Mouse (Mus musculus) hindbrain, embryonic 11.5 days (tissue): ENCODE measurements around the gene Lmo7. TPM values are rescaled to one million over a fixed set of nuclear protein-coding genes. Genes with fewer than 3 reads are reported as not detected.

ENCODE experiments used
- ATAC-seq: fragments of 200-750 bp; cut with Nextera tagmentation; 2 replicates; pipeline ENCODE4 v1.8.0; 2017; ENCODE audit warnings: mild to moderate bottlenecking, moderate TSS enrichment, moderate library complexity; ENCODE audit not compliant: low FRiP score
- DNase-seq: peaks from one replicate; pipeline ENCODE4 v3.0.0-alpha.2; 2015; ENCODE audit warnings: low spot score
- H3K27ac ChIP-seq: fragments of 300-500 bp; sonication (generic); 2 replicates; pipeline ENCODE4 v1.5.1; 2014; ENCODE audit warnings: mild to moderate bottlenecking, low read depth, low read length
- H3K27me3 ChIP-seq: fragments of 300-500 bp; sonication (generic); 2 replicates; pipeline ENCODE4 v1.6.1; 2014; ENCODE audit warnings: mild to moderate bottlenecking, low read length, moderate library complexity, mixed read lengths; ENCODE audit not compliant: control insufficient read depth, insufficient read depth
- H3K36me3 ChIP-seq: fragments of 300-500 bp; sonication (generic); 2 replicates; pipeline ENCODE4 v1.6.1; 2014; ENCODE audit warnings: mild to moderate bottlenecking, low read length, moderate library complexity, mixed read lengths; ENCODE audit not compliant: control insufficient read depth, insufficient read depth
- H3K4me1 ChIP-seq: fragments of 300-500 bp; sonication (generic); replicated peaks from 2 replicates; pipeline ENCODE4 v1.6.1; 2014; ENCODE audit warnings: low read length, mixed read lengths; ENCODE audit not compliant: control insufficient read depth, insufficient read depth
- H3K4me2 ChIP-seq: fragments of 300-500 bp; sonication (generic); replicated peaks from 2 replicates; pipeline ENCODE4 v1.6.1; 2014; ENCODE audit warnings: mild to moderate bottlenecking, low read depth, low read length
- H3K4me3 ChIP-seq: fragments of 300-500 bp; sonication (generic); 2 replicates; pipeline ENCODE4 v1.5.1; 2014; ENCODE audit warnings: low read depth, low read length
- H3K9ac ChIP-seq: fragments of 300-500 bp; sonication (generic); 2 replicates; pipeline ENCODE4 v1.6.1; 2014; ENCODE audit warnings: low read depth, low read length
- H3K9me3 ChIP-seq: fragments of 300-500 bp; sonication (generic); 2 replicates; pipeline ENCODE4 v1.6.1; 2016; ENCODE audit warnings: low read length; ENCODE audit not compliant: control insufficient read depth
- WGBS: fragments of 180-500 bp; shearing (Covaris S2); extraction: QIAGEN DNeasy Blood & Tissue Kit; methylation state at CpG from one replicate; pipeline ENCODE4 v1.1.7; 2014; 5-methylcytosine and 5-hydroxymethylcytosine counted together
- polyA plus RNA-seq: library from polyadenylated mRNA; unstranded; fragments of >200 nt; fragmentation: Nextera tagmentation; extraction: Ambion mirVana; gene quantifications from 2 replicates; pipeline ENCODE4 v1.2.1, GENCODE M21; 2014

The Lmo7 gene
- polyA plus RNA-seq, 1 experiment from 2014 or later = 3.3 TPM

GRCm38 (mm10) chr14:101804562-101805327, 75.0 kb downstream of the Lmo7 start:
- DNase-seq (peak; percentile 7), ATAC-seq (peak; percentile 38; the same call in 1 of the 2 replicates)
- Histone ChIP-seq H3K27ac (no peak overlapping the region), H3K36me3 (no peaks in the 10 kb centered on the region), H3K4me3 (no peak overlapping the region), H3K27me3 (no peaks in the 10 kb centered on the region), H3K4me1 (0 out of 2 replicates have a peak, but pooled peaks cover 2% of the 10 kb centered on the region), H3K9ac (no peak overlapping the region), H3K9me3 (no peaks in the 10 kb centered on the region), H3K4me2 (no peak overlapping the region)
- WGBS = 72% methylated on average over 4 of the region's 4 CpGs

GRCm38 (mm10) chr14:101805328-101805697, 75.6 kb downstream of the Lmo7 start:
- DNase-seq = no peak
- H3K27ac ChIP-seq = no peak overlapping the region
- ATAC-seq = peak; percentile 63; the same call in 1 of the 2 replicates
- no peak overlapping the region for H3K9ac ChIP-seq
- no peak overlapping the region for H3K4me2 ChIP-seq
- H3K4me1 ChIP-seq = 0 out of 2 replicates have a peak, but pooled peaks cover 2% of the 10 kb centered on the region
- H3K9me3 ChIP-seq = no peaks in the 10 kb centered on the region
- H3K4me3 ChIP-seq = no peak overlapping the region
- H3K27me3 ChIP-seq = no peaks in the 10 kb centered on the region
- WGBS = 59% methylated on average over 7 of the region's 7 CpGs
- H3K36me3 ChIP-seq = no peaks in the 10 kb centered on the region

- Histone ChIP-seq H3K4me1 (0 out of 2 replicates have a peak, but pooled peaks cover 2% of the 10 kb centered on the region), H3K27ac (0 out of 2 replicates have a peak overlapping the region, but pooled peaks have one; percentile 30), H3K4me3 (no peak overlapping the region), H3K27me3 (no peaks in the 10 kb centered on the region), H3K4me2 (no peak overlapping the region), H3K9me3 (no peaks in the 10 kb centered on the region), H3K9ac (no peak overlapping the region), H3K36me3 (no peaks in the 10 kb centered on the region)
- DNase-seq (no peak), ATAC-seq (no peak)
- 58% methylated on average over 5 of the region's 5 CpGs for WGBS
These were observed 76.3 kb downstream of the Lmo7 start for GRCm38 (mm10) chr14:101806058-101806457.

GRCm38 (mm10) chr14:101806607-101807006, 76.8 kb downstream of the Lmo7 start:
- no peak overlapping the region for H3K9ac ChIP-seq
- no peaks in the 10 kb centered on the region for H3K36me3 ChIP-seq
- H3K27me3 ChIP-seq = no peaks in the 10 kb centered on the region
- DNase-seq = no peak
- ATAC-seq = no peak; the same call in 1 of the 2 replicates
- no peaks in the 10 kb centered on the region for H3K9me3 ChIP-seq
- H3K4me2 ChIP-seq = no peak overlapping the region
- 47% methylated on average over 4 of the region's 4 CpGs for WGBS
- H3K27ac ChIP-seq = no peak overlapping the region
- H3K4me3 ChIP-seq = no peak overlapping the region
- 0 out of 2 replicates have a peak, but pooled peaks cover 2% of the 10 kb centered on the region for H3K4me1 ChIP-seq

GRCm38 (mm10) chr14:101816450-101816849, 86.7 kb downstream of the Lmo7 start:
- no peaks in the 10 kb centered on the region for H3K27me3 ChIP-seq
- no peaks in the 10 kb centered on the region for H3K4me1 ChIP-seq
- ATAC-seq = no peak
- no peaks in the 10 kb centered on the region for H3K36me3 ChIP-seq
- no peak overlapping the region for H3K4me3 ChIP-seq
- no peak for DNase-seq
- H3K9ac ChIP-seq = no peak overlapping the region
- WGBS = 85% methylated on average over 5 of the region's 5 CpGs
- no peak overlapping the region for H3K27ac ChIP-seq
- H3K9me3 ChIP-seq = no peaks in the 10 kb centered on the region
- no peak overlapping the region for H3K4me2 ChIP-seq

- no peaks in the 10 kb centered on the region for H3K36me3 ChIP-seq
- no peak overlapping the region for H3K4me2 ChIP-seq
- H3K9ac ChIP-seq = no peak overlapping the region
- H3K27ac ChIP-seq = no peak overlapping the region
- no peaks in the 10 kb centered on the region for H3K27me3 ChIP-seq
- WGBS = 92% methylated on average over 6 of the region's 6 CpGs
- DNase-seq = no peak
- H3K9me3 ChIP-seq = no peaks in the 10 kb centered on the region
- no peak overlapping the region for H3K4me3 ChIP-seq
- no peaks in the 10 kb centered on the region for H3K4me1 ChIP-seq
- no peak for ATAC-seq
These were observed 92.6 kb downstream of the Lmo7 start for GRCm38 (mm10) chr14:101822390-101822789.

GRCm38 (mm10) chr14:101822871-101823270, 93.1 kb downstream of the Lmo7 start:
- H3K4me3 ChIP-seq = no peak overlapping the region
- H3K9me3 ChIP-seq = no peaks in the 10 kb centered on the region
- H3K4me2 ChIP-seq = no peak overlapping the region
- ATAC-seq (peak; percentile 43; the same call in 1 of the 2 replicates), DNase-seq (no peak)
- no peaks in the 10 kb centered on the region for H3K4me1 ChIP-seq
- no peaks in the 10 kb centered on the region for H3K27me3 ChIP-seq
- 56% methylated on average over 4 of the region's 4 CpGs for WGBS
- H3K27ac ChIP-seq = no peak overlapping the region
- H3K36me3 ChIP-seq = no peaks in the 10 kb centered on the region
- no peak overlapping the region for H3K9ac ChIP-seq

- no peak overlapping the region for H3K4me3 ChIP-seq
- H3K27ac ChIP-seq = no peak overlapping the region
- no peak overlapping the region for H3K4me2 ChIP-seq
- DNase-seq (no peak), ATAC-seq (no peak)
- H3K9ac ChIP-seq = no peak overlapping the region
- H3K27me3 ChIP-seq = no peaks in the 10 kb centered on the region
- H3K4me1 ChIP-seq = no peaks in the 10 kb centered on the region
- 85% methylated on average over 5 of the region's 5 CpGs for WGBS
- no peaks in the 10 kb centered on the region for H3K9me3 ChIP-seq
- H3K36me3 ChIP-seq = no peaks in the 10 kb centered on the region
These were observed 99.9 kb downstream of the Lmo7 start for GRCm38 (mm10) chr14:101829676-101830075.

- ATAC-seq (no peak), DNase-seq (no peak)
- no peak overlapping the region for H3K4me3 ChIP-seq
- no peak overlapping the region for H3K4me2 ChIP-seq
- H3K27ac ChIP-seq = no peak overlapping the region
- H3K36me3 ChIP-seq = no peaks in the 10 kb centered on the region
- H3K4me1 ChIP-seq = no peaks in the 10 kb centered on the region
- H3K27me3 ChIP-seq = no peaks in the 10 kb centered on the region
- H3K9ac ChIP-seq = no peak overlapping the region
- H3K9me3 ChIP-seq = no peaks in the 10 kb centered on the region
- WGBS = 75% methylated on average over 6 of the region's 6 CpGs
These were observed 100.4 kb downstream of the Lmo7 start for GRCm38 (mm10) chr14:101830116-101830515.
